13 mouse cellular contexts compared by ENCODE assay signal in genomic region chr4:141746578-141747346, GRCm38 (mm10). TPM values are rescaled to one million over a fixed set of nuclear protein-coding genes. Genes with fewer than 3 reads are reported as not detected.
DNase-seq lines count a peak whose midpoint lies in the region; ATAC-seq and TF ChIP-seq lines count a peak whose summit lies in the region.
"Had no signal": no experiment of that assay in that cellular context is flagged by ENCODE, and none has a peak within 500 bp of the region (broad histone marks: within the 10 kb centered on the region; RNA-seq: fewer than 3 reads in every experiment).

TSS of gene Agmat (plus strand) at chr4:141746672.

- H3K27me3 ChIP-seq in heart, embryonic 12.5 days (replicated peaks): no peaks in the 10 kb centered on the region
- no peaks in the 10 kb centered on the region for H3K27me3 ChIP-seq in intestine, embryonic 15.5 days (replicated peaks)
- H3K27me3 ChIP-seq in liver, embryonic 12.5 days (replicated peaks): peaks cover 9% of the 10 kb centered on the region; the same call in 1 of the 2 replicates
- peaks cover 9% of the 10 kb centered on the region; the same call in 1 of the 2 replicates for H3K27me3 ChIP-seq in hindbrain, embryonic 13.5 days
- H3K27me3 ChIP-seq: hindbrain, embryonic 15.5 days had no signal

- 0 out of 2 replicates have a peak, but pooled peaks have one; percentile 10 for ATAC-seq in heart, embryonic 12.5 days (ENCODE audit: insufficient number of reproducible peaks, low FRiP score)
- peak; percentile 73 for ATAC-seq in intestine, embryonic 15.5 days
- ATAC-seq in liver, embryonic 12.5 days: no peak
- ATAC-seq in hindbrain, embryonic 13.5 days (ENCODE audit: low FRiP score): no peak

- intact Hi-C loops in heart, postnatal 14 days (cut with DNase I): no loop called here
- intact Hi-C loops in left cerebral cortex, postnatal 14 days (cut with DNase I): no loop called here

- H3K9ac ChIP-seq in heart, embryonic 12.5 days: no peak within 1 kb of the TSS
- peak within 1 kb of the TSS; percentile 54 for H3K9ac ChIP-seq in ES-E14 (ENCODE audit: insufficient read depth, low read depth, low read length, poor library complexity, severe bottlenecking)
- peak within 1 kb of the TSS; percentile 32 for H3K9ac ChIP-seq in intestine, embryonic 15.5 days
- peak within 1 kb of the TSS; percentile 52 for H3K9ac ChIP-seq in liver, embryonic 12.5 days
- H3K9ac ChIP-seq in hindbrain, embryonic 13.5 days: no peak within 1 kb of the TSS
- H3K9ac ChIP-seq: hindbrain, embryonic 15.5 days; limb, embryonic 13.5 days had no signal

- H3K4me3 ChIP-seq in heart, embryonic 12.5 days: no peak within 1 kb of the TSS
- peak within 1 kb of the TSS; percentile 42 to 51 for H3K4me3 ChIP-seq in ES-E14 (ENCODE audit: insufficient read depth in 1 of 2, low read depth in 1 of 2, low read length in 2 of 2, poor library complexity in 1 of 2, severe bottlenecking in 1 of 2)
- H3K4me3 ChIP-seq in intestine, embryonic 15.5 days (replicated peaks): peak within 1 kb of the TSS; percentile 39
- H3K4me3 ChIP-seq in liver, embryonic 12.5 days: peak within 1 kb of the TSS; percentile 34
- H3K4me3 ChIP-seq in hindbrain, embryonic 13.5 days: no peak within 1 kb of the TSS
- H3K4me3 ChIP-seq: hindbrain, embryonic 15.5 days; limb, embryonic 13.5 days had no signal

- H3K36me3 ChIP-seq in heart, embryonic 12.5 days: no peaks in the 10 kb centered on the region
- H3K36me3 ChIP-seq in ES-E14 (ENCODE audit: control insufficient read depth, insufficient read depth, low read length, poor library complexity, severe bottlenecking): no peaks in the 10 kb centered on the region
- no peaks in the 10 kb centered on the region for H3K36me3 ChIP-seq in intestine, embryonic 15.5 days
- no peaks in the 10 kb centered on the region for H3K36me3 ChIP-seq in liver, embryonic 12.5 days
- no peaks in the 10 kb centered on the region for H3K36me3 ChIP-seq in hindbrain, embryonic 13.5 days
- H3K36me3 ChIP-seq: hindbrain, embryonic 15.5 days; limb, embryonic 13.5 days had no signal

- no peak within 1 kb of the TSS for H3K27ac ChIP-seq in heart, embryonic 12.5 days (ENCODE audit: poor library complexity, severe bottlenecking)
- H3K27ac ChIP-seq in ES-E14 (ENCODE audit: insufficient read depth, low read depth, low read length, poor library complexity, severe bottlenecking): no peak within 1 kb of the TSS
- H3K27ac ChIP-seq in intestine, embryonic 15.5 days: peak within 1 kb of the TSS; percentile 54
- peak within 1 kb of the TSS; percentile 64 for H3K27ac ChIP-seq in liver, embryonic 12.5 days
- H3K27ac ChIP-seq in hindbrain, embryonic 13.5 days: no peak within 1 kb of the TSS
- H3K27ac ChIP-seq: hindbrain, embryonic 15.5 days; limb, embryonic 13.5 days; macrophage had no signal

- WGBS in heart, embryonic 12.5 days: 24% methylated on average over 25 of the region's 25 CpGs
- 23% methylated on average over 25 of the region's 25 CpGs for WGBS in intestine, embryonic 15.5 days
- WGBS in liver, embryonic 12.5 days (ENCODE audit: insufficient replicate concordance): 27% methylated on average over 25 of the region's 25 CpGs
- WGBS in hindbrain, embryonic 13.5 days: 22% methylated on average over 25 of the region's 25 CpGs

- in situ Hi-C loops in ES-E14 (cut with MboI; ENCODE audit: low sequenced_read_pairs in 2 of 2, unreplicated experiment in 2 of 2): no loop called here

- H3K4me2 ChIP-seq in heart, embryonic 12.5 days: 0 out of 2 replicates have a peak within 1 kb of the TSS, but pooled peaks have one; percentile 6
- peak within 1 kb of the TSS; percentile 50 for H3K4me2 ChIP-seq in intestine, embryonic 15.5 days (replicated peaks)
- H3K4me2 ChIP-seq in liver, embryonic 12.5 days: peak within 1 kb of the TSS; percentile 41
- no peak within 1 kb of the TSS for H3K4me2 ChIP-seq in hindbrain, embryonic 13.5 days
- H3K4me2 ChIP-seq: hindbrain, embryonic 15.5 days; limb, embryonic 13.5 days had no signal

- H3K4me1 ChIP-seq in heart, embryonic 12.5 days (replicated peaks): peaks cover 26% of the 10 kb centered on the region
- H3K4me1 ChIP-seq in ES-E14 (ENCODE audit: control insufficient read depth in 2 of 2, insufficient read depth in 2 of 2, low read length in 2 of 2, poor library complexity in 1 of 2): peaks cover 0 to 8% of the 10 kb centered on the region in 2 experiments; a peak in 1 of 4 replicates
- H3K4me1 ChIP-seq in intestine, embryonic 15.5 days (replicated peaks): peaks cover 15% of the 10 kb centered on the region
- H3K4me1 ChIP-seq in liver, embryonic 12.5 days: peaks cover 69% of the 10 kb centered on the region
- H3K4me1 ChIP-seq in hindbrain, embryonic 13.5 days (replicated peaks): peaks cover 6% of the 10 kb centered on the region
- H3K4me1 ChIP-seq: hindbrain, embryonic 15.5 days; limb, embryonic 13.5 days had no signal

- no peak for DNase-seq in heart, postnatal 14 days
- DNase-seq in ES-E14 (ENCODE audit: low read depth, low spot score): no peak
- DNase-seq in embryo, embryonic 10.5 days (ENCODE audit: low spot score): no peak
- DNase-seq in left cerebral cortex, postnatal 14 days (ENCODE audit: low spot score in 2 of 2): no peak
- DNase-seq: B cell, adult 2 months; layer of hippocampus, adult 9-11 months had no signal

- H3K9me3 ChIP-seq in heart, embryonic 12.5 days (replicated peaks): no peaks in the 10 kb centered on the region
- no peaks in the 10 kb centered on the region for H3K9me3 ChIP-seq in ES-E14 (ENCODE audit: control insufficient read depth, insufficient read depth, low read depth, low read length)
- H3K9me3 ChIP-seq in intestine, embryonic 15.5 days: no peaks in the 10 kb centered on the region
- no peaks in the 10 kb centered on the region for H3K9me3 ChIP-seq in liver, embryonic 12.5 days (replicated peaks)
- no peaks in the 10 kb centered on the region for H3K9me3 ChIP-seq in hindbrain, embryonic 13.5 days
- H3K9me3 ChIP-seq: hindbrain, embryonic 15.5 days; limb, embryonic 13.5 days had no signal

TF ChIP-seq in ES-E14, 5 proteins besides CTCF, POLR2A, EP300 and RAD21:
- TF ChIP-seq ZNF384 (IDR thresholded peaks at IDR 0.05; ENCODE audit: low read depth, low read length) (no peak), HCFC1 (IDR thresholded peaks at IDR 0.05; ENCODE audit: borderline replicate concordance, insufficient read depth, low read length) (no peak), CHD2 (IDR thresholded peaks at IDR 0.05; ENCODE audit: low read depth, low read length) (no peak), MAFK (IDR thresholded peaks at IDR 0.05; ENCODE audit: insufficient read depth, low read depth, low read length) (no peak), ZC3H11A (IDR thresholded peaks at IDR 0.05; ENCODE audit: borderline replicate concordance, low read depth, low read length) (no peak)

RNA-seq across cellular contexts. Expression of gene Agmat, which starts in this region (rescaled TPM):
- 0.92 and 1.3 TPM in 2 replicates for polyA plus RNA-seq in heart, embryonic 12.5 days (2016; fragmentation: Nextera tagmentation; extraction: Ambion mirVana)
- total RNA-seq in heart, postnatal 14 days (2021): under 1 TPM; 0.72 to 0.98 TPM
- total RNA-seq in ES-E14 (2012; rRNA removed): 0.62 and 1.3 TPM in 2 replicates
- 36.7 and 41.9 TPM in 2 replicates for polyA plus RNA-seq in intestine, embryonic 15.5 days (2015; fragmentation: Nextera tagmentation; extraction: Ambion mirVana)
- polyA plus RNA-seq in liver, embryonic 12.5 days (2016; fragmentation: Nextera tagmentation; extraction: Ambion mirVana): 16.0 and 16.3 TPM in 2 replicates
- not detected in 2 replicates for polyA plus RNA-seq in hindbrain, embryonic 13.5 days (2015; fragmentation: Nextera tagmentation; extraction: Ambion mirVana)
- under 1 TPM in 1 of 2 experiments, not detected in 1; 0.40 TPM for total RNA-seq in left cerebral cortex, postnatal 14 days (2021)
- polyA plus RNA-seq: macrophage had no signal

Comparison
In these comparisons a context has a peak if more than half of its experiments do, and no peak if none do; other contexts are left out.
1. ATAC-seq: peak in heart, embryonic 12.5 days (single experiment) and intestine, embryonic 15.5 days (single experiment); none in liver, embryonic 12.5 days (single experiment) and hindbrain, embryonic 13.5 days (single experiment).
2. H3K27ac ChIP-seq: peak in intestine, embryonic 15.5 days (single experiment) and liver, embryonic 12.5 days (single experiment); none in heart, embryonic 12.5 days (single experiment), ES-E14 (single experiment) and hindbrain, embryonic 13.5 days (single experiment).
3. H3K4me3 ChIP-seq: peak in ES-E14 (2 of 2), intestine, embryonic 15.5 days (single experiment) and liver, embryonic 12.5 days (single experiment); none in heart, embryonic 12.5 days (single experiment) and hindbrain, embryonic 13.5 days (single experiment).
4. H3K9ac ChIP-seq: peak in ES-E14 (single experiment), intestine, embryonic 15.5 days (single experiment) and liver, embryonic 12.5 days (single experiment); none in heart, embryonic 12.5 days (single experiment) and hindbrain, embryonic 13.5 days (single experiment).